ENCODE assay signal across 9 mouse cellular contexts in genomic region chr1:75262969-75263951, GRCm38 (mm10). TPM values are rescaled to one million over a fixed set of nuclear protein-coding genes. Genes with fewer than 3 reads are reported as not detected.
DNase-seq lines count a peak whose midpoint lies in the region.
"Had no signal": no experiment of that assay in that cellular context is flagged by ENCODE, and none has a peak within 500 bp of the region (broad histone marks: within the 10 kb centered on the region; RNA-seq: fewer than 3 reads in every experiment).

No protein-coding gene starts in this region.

- peak; percentile 44 for DNase-seq in 3134 (ENCODE audit: extremely low read depth, insufficient read length, low spot score)
- peak; percentile 49 to 54 for DNase-seq in B cell, adult 2 months
- peak; percentile 61 for DNase-seq in cerebellum, adult 9-10 months
- DNase-seq in gastrocnemius, postnatal 14 days: peak; percentile 65
- DNase-seq in kidney, postnatal 10 days: peak; percentile 89
- DNase-seq in right cerebral cortex, adult 2 months (ENCODE audit: low spot score in 2 of 2): peak; percentile 70 to 72
- no peak for DNase-seq in spleen, postnatal 36 days (ENCODE audit: low spot score in 2 of 2)

- peaks cover 31% of the 10 kb centered on the region for H3K4me1 ChIP-seq in megakaryocyte, embryonic 14.5 days

- H3K9me3 ChIP-seq in megakaryocyte, embryonic 14.5 days: no peaks in the 10 kb centered on the region

- intact Hi-C loops in gastrocnemius, postnatal 14 days (cut with DNase I; ENCODE audit: low total_unique reads): no loop called here

- H3K27me3 ChIP-seq in megakaryocyte, embryonic 14.5 days (replicated peaks): peaks cover 44% of the 10 kb centered on the region

- H3K36me3 ChIP-seq in megakaryocyte, embryonic 14.5 days (replicated peaks; ENCODE audit: low read length): no peaks in the 10 kb centered on the region

- H3K4me3 ChIP-seq in megakaryocyte, embryonic 14.5 days (replicated peaks): peak overlapping the region; percentile 90

RNA-seq across cellular contexts. Expression of gene Ptprn, which starts 1.0 kb away (rescaled TPM):
- total RNA-seq in gastrocnemius, postnatal 14 days (2021): under 1 TPM; 0.08 to 0.13 TPM
- 12.4 and 22.6 TPM in 2 replicates for polyA plus RNA-seq in megakaryocyte, embryonic 14.5 days (2012; ENCODE audit: insufficient read depth, low replicate concordance)

RNA-seq across cellular contexts. Expression of gene Resp18, which starts 15.0 kb away (rescaled TPM):
- total RNA-seq in gastrocnemius, postnatal 14 days (2021): not detected
- 0.26 TPM in 1 of 2 replicates, not detected in the other for polyA plus RNA-seq in megakaryocyte, embryonic 14.5 days (2012; ENCODE audit: insufficient read depth, low replicate concordance)
- total RNA-seq: gastrocnemius, postnatal 4 days had no signal

RNA-seq across cellular contexts. Expression of gene Dnajb2, which starts 27.1 kb away (rescaled TPM):
- 10 to 100 TPM; 32.4 to 33.2 TPM for total RNA-seq in gastrocnemius, postnatal 14 days (2021)
- 97.0 and 100 TPM in 2 replicates for polyA plus RNA-seq in megakaryocyte, embryonic 14.5 days (2012; ENCODE audit: insufficient read depth, low replicate concordance)

RNA-seq across cellular contexts. Expression of gene A630095N17Rik, which starts 31.4 kb away (rescaled TPM):
- not detected for total RNA-seq in gastrocnemius, postnatal 14 days (2021)
- polyA plus RNA-seq in megakaryocyte, embryonic 14.5 days (2012; ENCODE audit: insufficient read depth, low replicate concordance): not detected in 2 replicates
- total RNA-seq: gastrocnemius, postnatal 4 days had no signal

RNA-seq across cellular contexts. Expression of gene Tuba4a, which starts 43.6 kb away (rescaled TPM):
- 100 to 1,000 TPM; 475 to 599 TPM for total RNA-seq in gastrocnemius, postnatal 14 days (2021)
- 283 and 585 TPM in 2 replicates for polyA plus RNA-seq in megakaryocyte, embryonic 14.5 days (2012; ENCODE audit: insufficient read depth, low replicate concordance)

Comparison
In these comparisons a context has a peak if more than half of its experiments do, and no peak if none do; other contexts are left out.
1. DNase-seq: peak in 3134 (single experiment), B cell, adult 2 months (2 of 2), cerebellum, adult 9-10 months (single experiment), gastrocnemius, postnatal 14 days (single experiment), kidney, postnatal 10 days (single experiment) and right cerebral cortex, adult 2 months (2 of 2); none in spleen, postnatal 36 days (0 of 2).